Mouse (Mus musculus): Measurements from ENCODE around the gene Hoxd4. TPM values are rescaled to one million over a fixed set of nuclear protein-coding genes. Genes with fewer than 3 reads are reported as not detected.

Gene Hoxd4
- polyA plus RNA-seq, 1 experiment from 2014 or later = 4.4 TPM

DNA sequence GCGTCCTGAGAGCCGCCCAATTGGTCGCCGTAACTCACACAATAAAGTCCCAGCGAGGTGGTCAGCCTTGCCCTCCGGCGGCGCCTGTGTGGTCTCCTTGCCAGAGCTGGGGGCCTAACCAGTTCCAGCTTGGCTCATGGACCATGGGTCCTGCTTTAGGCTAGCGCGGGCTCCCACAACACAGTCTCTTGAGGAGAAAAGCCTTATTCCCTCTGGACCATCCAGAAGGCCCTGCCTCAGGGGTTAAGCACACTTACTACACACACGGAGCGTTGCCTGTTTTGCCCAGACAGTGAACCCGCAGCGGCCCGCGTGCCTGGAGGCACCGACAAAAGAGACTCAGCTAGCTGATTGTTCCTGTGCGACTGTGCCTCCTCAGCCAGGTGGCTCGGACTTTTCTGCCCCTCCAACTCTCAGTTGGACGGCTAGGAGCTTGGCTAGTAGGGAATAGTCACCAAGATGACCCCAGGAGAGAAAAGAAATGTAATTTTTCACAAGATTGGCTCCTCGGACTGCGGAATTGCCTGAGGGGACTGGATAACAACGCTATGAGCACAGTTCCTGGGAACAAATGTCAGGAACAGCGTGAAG is 37.8 kb upstream of the Hoxd4 start:
- Histone ChIP-seq H3K36me3 (ENCODE audit: insufficient read depth, low read length) (no peaks in the 10 kb centered on the region), H3K4me2 (ENCODE audit: low read length) (no peak overlapping the region), H3K4me1 (replicated peaks; ENCODE audit: insufficient read depth, low read length) (peaks cover 18% of the 10 kb centered on the region), H3K9ac (ENCODE audit: low read depth, low read length) (no peak overlapping the region), H3K27me3 (ENCODE audit: insufficient read depth, low read length) (peaks cover 46% of the 10 kb centered on the region), H3K27ac (no peak overlapping the region), H3K4me3 (replicated peaks; ENCODE audit: low read depth, low read length) (no peak overlapping the region), H3K9me3 (replicated peaks; ENCODE audit: low read length) (no peaks in the 10 kb centered on the region)
- TF ChIP-seq CTCF (IDR thresholded peaks at IDR 0.05; ENCODE audit: low read depth) = no peak
- DNase-seq (ENCODE audit: low spot score) = no peak
- ATAC-seq (replicated peaks; ENCODE audit: low FRiP score, low read depth) = no peak
- 20% methylated on average over 24 of the region's 24 CpGs for WGBS

- 12% methylated on average over 47 of the region's 47 CpGs for WGBS
- H3K4me3 ChIP-seq (replicated peaks; ENCODE audit: low read depth, low read length) = peak within 1 kb of the TSS; percentile 5
- peaks cover 18% of the 10 kb centered on the region for H3K4me1 ChIP-seq (replicated peaks; ENCODE audit: insufficient read depth, low read length)
- H3K27me3 ChIP-seq (ENCODE audit: insufficient read depth, low read length) = peaks cover 35% of the 10 kb centered on the region
- no peaks in the 10 kb centered on the region for H3K36me3 ChIP-seq (ENCODE audit: insufficient read depth, low read length)
- no peak within 1 kb of the TSS for H3K9ac ChIP-seq (ENCODE audit: low read depth, low read length)
- H3K27ac ChIP-seq = peak within 1 kb of the TSS; percentile 37; the same call in 1 of the 2 replicates
- ATAC-seq (replicated peaks; ENCODE audit: low FRiP score, low read depth) = peak; percentile 27; the same call in 1 of the 2 replicates
- peak within 1 kb of the TSS; percentile 45 for H3K4me2 ChIP-seq (ENCODE audit: low read length)
- no peak for DNase-seq (ENCODE audit: low spot score)
- TF ChIP-seq CTCF (IDR thresholded peaks at IDR 0.05; ENCODE audit: low read depth) = no peak
- no peaks in the 10 kb centered on the region for H3K9me3 ChIP-seq (replicated peaks; ENCODE audit: low read length)
These were observed 36.7 kb upstream of the Hoxd4 start, which contains the start of gene Hoxd12 for GRCm38 (mm10) chr2:74674881-74675665. TSS of gene Hoxd12 (plus strand) at chr2:74675013.

DNA sequence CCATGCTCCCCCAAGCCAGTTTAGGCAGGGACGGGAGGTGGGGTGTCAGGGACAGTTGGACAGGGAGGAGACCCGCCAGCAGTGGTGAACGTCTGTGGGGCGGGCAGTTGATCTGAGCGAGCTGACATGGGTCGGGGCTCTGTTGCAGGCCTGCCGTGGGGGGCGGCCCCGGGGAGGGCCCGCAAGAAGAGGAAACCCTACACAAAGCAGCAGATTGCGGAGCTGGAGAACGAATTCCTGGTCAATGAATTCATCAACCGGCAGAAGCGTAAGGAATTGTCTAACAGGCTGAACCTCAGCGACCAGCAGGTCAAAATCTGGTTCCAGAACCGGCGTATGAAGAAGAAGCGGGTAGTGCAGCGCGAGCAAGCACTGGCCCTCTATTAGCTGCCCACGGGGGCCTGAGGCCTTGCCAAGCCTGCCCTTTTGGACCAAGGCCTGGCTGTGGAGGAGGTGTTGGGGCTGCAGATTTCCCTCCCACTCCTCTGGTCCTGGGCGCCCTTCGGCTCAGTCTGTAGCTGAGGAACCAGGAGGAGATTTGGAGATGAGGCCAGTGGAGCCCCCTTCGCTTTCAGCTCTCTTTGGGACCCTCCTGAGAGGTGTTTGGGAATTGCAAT is 36.0 kb upstream of the Hoxd4 start:
- H3K4me2 ChIP-seq (ENCODE audit: low read length) = peak overlapping the region; percentile 45
- no peaks in the 10 kb centered on the region for H3K9me3 ChIP-seq (replicated peaks; ENCODE audit: low read length)
- DNase-seq (ENCODE audit: low spot score) (no peak), ATAC-seq (replicated peaks; ENCODE audit: low FRiP score, low read depth) (no peak)
- no peaks in the 10 kb centered on the region for H3K36me3 ChIP-seq (ENCODE audit: insufficient read depth, low read length)
- no peak overlapping the region for H3K9ac ChIP-seq (ENCODE audit: low read depth, low read length)
- H3K4me3 ChIP-seq (replicated peaks; ENCODE audit: low read depth, low read length) = no peak overlapping the region; the same call in 1 of the 2 replicates
- H3K27me3 ChIP-seq (ENCODE audit: insufficient read depth, low read length) = peaks cover 33% of the 10 kb centered on the region
- 25% methylated on average over 24 of the region's 24 CpGs for WGBS
- peaks cover 18% of the 10 kb centered on the region for H3K4me1 ChIP-seq (replicated peaks; ENCODE audit: insufficient read depth, low read length)
- no peak for TF ChIP-seq CTCF (IDR thresholded peaks at IDR 0.05; ENCODE audit: low read depth)
- H3K27ac ChIP-seq = peak overlapping the region; percentile 37; the same call in 1 of the 2 replicates

- DNase-seq (ENCODE audit: low spot score) = peak; percentile 90
- Histone ChIP-seq H3K4me1 (replicated peaks; ENCODE audit: insufficient read depth, low read length) (peaks cover 18% of the 10 kb centered on the region), H3K4me2 (ENCODE audit: low read length) (no peak overlapping the region), H3K27me3 (ENCODE audit: insufficient read depth, low read length) (peaks cover 27% of the 10 kb centered on the region), H3K36me3 (ENCODE audit: insufficient read depth, low read length) (no peaks in the 10 kb centered on the region), H3K9ac (ENCODE audit: low read depth, low read length) (no peak overlapping the region), H3K27ac (0 out of 2 replicates have a peak overlapping the region, but pooled peaks have one; percentile 31), H3K4me3 (replicated peaks; ENCODE audit: low read depth, low read length) (no peak overlapping the region), H3K9me3 (replicated peaks; ENCODE audit: low read length) (no peaks in the 10 kb centered on the region)
- 0 out of 2 replicates have a peak, but pooled peaks have one; percentile 10 for ATAC-seq (replicated peaks; ENCODE audit: low FRiP score, low read depth)
- WGBS = 31% methylated on average over 9 of the region's 9 CpGs
- no peak for TF ChIP-seq CTCF (IDR thresholded peaks at IDR 0.05; ENCODE audit: low read depth)
These were observed 35.2 kb upstream of the Hoxd4 start for GRCm38 (mm10) chr2:74676376-74677052.

GRCm38 (mm10) chr2:74677106-74677505 is 34.6 kb upstream of the Hoxd4 start:
- no peak for TF ChIP-seq CTCF (IDR thresholded peaks at IDR 0.05; ENCODE audit: low read depth)
- Histone ChIP-seq H3K27ac (no peak overlapping the region), H3K9me3 (replicated peaks; ENCODE audit: low read length) (no peaks in the 10 kb centered on the region), H3K36me3 (ENCODE audit: insufficient read depth, low read length) (no peaks in the 10 kb centered on the region), H3K27me3 (ENCODE audit: insufficient read depth, low read length) (peaks cover 21% of the 10 kb centered on the region), H3K4me1 (replicated peaks; ENCODE audit: insufficient read depth, low read length) (peaks cover 18% of the 10 kb centered on the region), H3K4me3 (replicated peaks; ENCODE audit: low read depth, low read length) (no peak overlapping the region), H3K9ac (ENCODE audit: low read depth, low read length) (no peak overlapping the region), H3K4me2 (ENCODE audit: low read length) (no peak overlapping the region)
- 40% methylated on average over 2 of the region's 2 CpGs for WGBS
- DNase-seq (ENCODE audit: low spot score) (no peak), ATAC-seq (replicated peaks; ENCODE audit: low FRiP score, low read depth) (no peak)
